Mouse (Mus musculus): ENCODE measurements at regions not wholly inside any gene's neighbourhood (a gene's known extent, or its start where the extent isn't known, plus 50 kb on each side); places are given as distances from the start of the nearest gene placed in this dataset.

DNA sequence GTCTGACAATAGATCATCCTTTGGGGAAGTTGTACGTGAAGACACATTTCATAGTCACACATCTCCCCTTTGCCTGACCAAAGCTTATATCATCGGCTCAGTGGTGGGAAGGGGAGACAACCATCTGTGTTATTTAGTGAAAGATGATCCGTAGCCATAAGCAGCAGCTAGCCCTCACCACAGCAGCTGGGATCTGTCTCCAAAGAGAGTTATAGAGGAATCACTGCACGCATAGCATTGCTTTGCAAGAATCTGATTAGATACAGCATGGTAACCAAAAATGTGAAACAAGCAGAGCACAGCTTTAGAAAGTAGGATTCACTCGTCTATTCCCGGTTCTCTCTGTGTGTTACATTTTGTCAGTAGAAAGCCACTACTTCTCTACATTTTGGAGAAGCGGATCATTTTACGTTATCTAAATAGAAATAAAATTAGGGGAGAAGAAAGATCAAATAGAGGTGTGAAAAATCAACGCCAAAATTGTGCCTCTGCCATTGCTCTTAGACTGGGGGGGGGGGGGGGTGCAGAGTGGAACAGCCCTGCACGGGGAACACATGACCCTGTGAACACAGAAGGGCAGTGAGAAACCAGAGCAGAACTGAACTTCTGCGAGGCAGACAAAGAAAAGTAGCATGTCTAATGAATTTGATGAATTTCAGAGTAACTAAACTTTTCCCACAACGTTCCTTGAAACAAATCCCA lies 108.7 kb upstream of the Acvr2a start:
- TF ChIP-seq CTCF (IDR thresholded peaks at IDR 0.05; ENCODE audit: low read depth) (no peak), EP300 (IDR thresholded peaks at IDR 0.05; ENCODE audit: low read depth) (no peak)

All from liver, postnatal 0 days (tissue).